In the genomic region with DNA sequence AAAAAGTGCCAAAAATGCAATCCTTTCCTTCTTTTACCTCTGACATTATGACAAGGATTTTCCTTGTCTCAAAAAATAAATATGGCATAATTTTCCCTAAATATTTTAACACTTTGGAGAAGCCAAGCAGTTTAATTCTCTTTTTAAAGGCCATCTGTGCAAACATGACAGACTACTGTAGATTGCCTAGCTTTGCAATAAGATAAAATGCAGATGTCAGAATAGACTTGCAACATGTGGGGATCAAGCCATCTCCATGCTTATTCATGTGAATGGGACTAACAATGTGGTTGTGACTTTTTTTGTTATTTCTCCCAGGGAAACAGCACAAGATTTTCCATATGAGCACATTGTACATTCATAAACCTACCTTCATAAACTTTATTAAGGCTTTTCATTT, we compare ENCODE assay signal across 29 mouse cellular contexts.
"Had no signal": no experiment of that assay in that cellular context is flagged by ENCODE, and none has a peak within 500 bp of the region (broad histone marks: within the 10 kb centered on the region; RNA-seq: fewer than 3 reads in every experiment).

No protein-coding gene starts in this region.

- H3K9me3 ChIP-seq: heart, embryonic 13.5 days; heart, embryonic 15.5 days; hindbrain, embryonic 13.5 days; hindbrain, embryonic 15.5 days; kidney, embryonic 15.5 days; limb, embryonic 10.5 days; limb, embryonic 12.5 days; liver, embryonic 13.5 days; liver, embryonic 15.5 days had no signal

- H3K4me3 ChIP-seq: heart, adult 2 months; heart, embryonic 13.5 days; heart, embryonic 15.5 days; hindbrain, embryonic 13.5 days; hindbrain, embryonic 15.5 days; kidney, embryonic 15.5 days; layer of hippocampus, adult 2 months; left cerebral cortex, adult 2 months; limb, embryonic 10.5 days; limb, embryonic 12.5 days; liver, embryonic 13.5 days; liver, embryonic 15.5 days had no signal

- H3K4me2 ChIP-seq: heart, embryonic 11.5 days; heart, embryonic 13.5 days; heart, embryonic 15.5 days; hindbrain, embryonic 13.5 days; hindbrain, embryonic 15.5 days; kidney, embryonic 15.5 days; limb, embryonic 12.5 days; liver, embryonic 11.5 days; liver, embryonic 13.5 days; liver, embryonic 15.5 days had no signal

- H3K4me1 ChIP-seq: heart, embryonic 13.5 days; heart, embryonic 15.5 days; hindbrain, embryonic 13.5 days; hindbrain, embryonic 15.5 days; kidney, embryonic 15.5 days; limb, embryonic 10.5 days; limb, embryonic 12.5 days; liver, embryonic 13.5 days; liver, embryonic 15.5 days had no signal

- ATAC-seq: hindbrain, postnatal 0 days; intestine, embryonic 16.5 days; liver, postnatal 0 days had no signal

- H3K27ac ChIP-seq: heart, adult 2 months; heart, embryonic 13.5 days; heart, embryonic 15.5 days; hindbrain, embryonic 13.5 days; hindbrain, embryonic 15.5 days; hindbrain, postnatal 0 days; kidney, embryonic 15.5 days; kidney, postnatal 0 days; layer of hippocampus, adult 2 months; left cerebral cortex, adult 2 months; limb, embryonic 10.5 days; limb, embryonic 12.5 days; liver, embryonic 13.5 days; liver, embryonic 15.5 days had no signal

- DNase-seq: gastrocnemius, postnatal 14 days; gastrocnemius, postnatal 36 days; heart, adult 11 months; heart, adult 2 months; heart, postnatal 14 days; heart, postnatal 36 days; kidney, adult 11 months; kidney, adult 2 months; kidney, adult 9 months; kidney, postnatal 14 days; kidney, postnatal 36 days; liver; liver, embryonic 13.5 days; liver, postnatal 0 days had no signal

- H3K27me3 ChIP-seq: heart, embryonic 13.5 days; heart, embryonic 15.5 days; hindbrain, embryonic 13.5 days; hindbrain, embryonic 15.5 days; kidney, embryonic 15.5 days; limb, embryonic 12.5 days; liver, embryonic 13.5 days; liver, embryonic 15.5 days had no signal

- H3K36me3 ChIP-seq: heart, embryonic 13.5 days; heart, embryonic 15.5 days; hindbrain, embryonic 13.5 days; hindbrain, embryonic 15.5 days; kidney, embryonic 15.5 days; limb, embryonic 10.5 days; limb, embryonic 12.5 days; liver, embryonic 13.5 days; liver, embryonic 15.5 days had no signal

- H3K9ac ChIP-seq: heart, embryonic 13.5 days; heart, embryonic 15.5 days; hindbrain, embryonic 13.5 days; hindbrain, embryonic 15.5 days; kidney, embryonic 15.5 days; limb, embryonic 12.5 days; liver, embryonic 13.5 days; liver, embryonic 15.5 days; liver, postnatal 0 days had no signal
